Mouse (Mus musculus) liver, adult 2 months (tissue): ENCODE results near the gene Yif1a.

Experiments
- CTCF ChIP-seq: fragments of 200-500 bp; IDR thresholded peaks from 2 replicates; pipeline ENCODE4 v1.5.1; 2011; ENCODE audit warnings: low read depth, low read length, control low read depth
- POLR2A ChIP-seq: fragments of 200-500 bp; IDR thresholded peaks from 2 replicates; pipeline ENCODE4 v1.6.1; 2011; ENCODE audit warnings: low read length, control low read depth; ENCODE audit not compliant: insufficient read depth; ENCODE audit errors: extremely low read depth

GRCm38 (mm10) chr19:5072389-5073019 is 15.8 kb upstream of the Yif1a start:
- TF ChIP-seq CTCF = no peak
- no peak for TF ChIP-seq POLR2A
